Mouse (Mus musculus) layer of hippocampus, postnatal 36 days (tissue): ENCODE results near the gene Wfdc18. TPM values are rescaled to one million over a fixed set of nuclear protein-coding genes. Genes with fewer than 3 reads are reported as not detected.

Experiments used
- DNase-seq, 2 experiments: peaks; one replicate each; pipeline ENCODE4 v3.0.0; 2022
- total RNA-seq, 2 experiments: library from RNA; stranded (reverse); gene quantifications; 2 replicates each; pipeline ENCODE4 v1.2.3; 2021

The Wfdc18 gene
- total RNA-seq, 2 experiments from 2014 or later: not detected

GRCm38 (mm10) chr11:83743525-83743924, 34.7 kb downstream of the Wfdc18 start:
- no peak for DNase-seq

- DNase-seq: no peak
These were observed 37.3 kb downstream of the Wfdc18 start for GRCm38 (mm10) chr11:83746152-83746551.

- DNase-seq: no peak
These were observed 37.9 kb downstream of the Wfdc18 start, which contains the start of gene Wfdc21 for GRCm38 (mm10) chr11:83746681-83747080. TSS of gene Wfdc21 (plus strand) at chr11:83746940.

- DNase-seq: no peak
These were observed 38.8 kb downstream of the Wfdc18 start for GRCm38 (mm10) chr11:83747376-83748265.

GRCm38 (mm10) chr11:83753581-83754181, 44.9 kb downstream of the Wfdc18 start, which contains the start of gene Heatr6:
TSS of gene Heatr6 (plus strand) at chr11:83753696.
- DNase-seq: peak; percentile 87

GRCm38 (mm10) chr11:83754227-83754626, 45.4 kb downstream of the Wfdc18 start:
- DNase-seq: no peak

Other genes starting within 250 kb of the Wfdc18 start
- gene Mmp28, start 245.9 kb upstream of the Wfdc18 start, total RNA-seq: 1 to 10 TPM; 2.9 to 4.0 TPM
- 10 to 100 TPM; 75.0 to 77.4 TPM for gene Taf15, start 235.9 kb upstream of the Wfdc18 start, total RNA-seq
- not detected for gene Heatr9, start 186.8 kb upstream of the Wfdc18 start, total RNA-seq
- gene Ccl5, start 178.5 kb upstream of the Wfdc18 start, total RNA-seq: not detected
- gene Ccl9, start 130.4 kb upstream of the Wfdc18 start, total RNA-seq: 1 to 10 TPM; 4.6 to 5.2 TPM
- gene Ccl6, start 115.9 kb upstream of the Wfdc18 start, total RNA-seq: 1 to 10 TPM in 1 of 2 experiments, under 1 TPM in 1; 0.82 to 2.0 TPM
- not detected for gene Rpl9-ps1, start 63.4 kb upstream of the Wfdc18 start, total RNA-seq
- gene Ccl3, start 59.7 kb upstream of the Wfdc18 start, total RNA-seq: not detected
- not detected for gene Ccl4, start 46.4 kb upstream of the Wfdc18 start, total RNA-seq
- under 1 TPM in 1 of 2 experiments, not detected in 1; 0.81 TPM for gene Wfdc17, start 5.0 kb upstream of the Wfdc18 start, total RNA-seq
- gene Wfdc21, start 37.9 kb downstream of the Wfdc18 start, total RNA-seq: not detected
- 10 to 100 TPM; 15.8 to 17.7 TPM for gene Heatr6, start 44.7 kb downstream of the Wfdc18 start, total RNA-seq
- gene Hnf1b, start 141.0 kb downstream of the Wfdc18 start, total RNA-seq: under 1 TPM in 1 of 2 experiments, not detected in 1; 0.52 TPM
- 10 to 100 TPM; 13.8 to 14.2 TPM for gene Ddx52, start 233.0 kb downstream of the Wfdc18 start, total RNA-seq